Mouse (Mus musculus): ENCODE results near the gene Slc24a1. TPM values are rescaled to one million over a fixed set of nuclear protein-coding genes. Genes with fewer than 3 reads are reported as not detected.

The Slc24a1 gene
- total RNA-seq, 2 experiments from 2014 or later: 0.07 to 0.16 TPM

- no peak for DNase-seq (ENCODE audit: low spot score in 2 of 2)
Observed at GRCm38 (mm10) chr9:64938535-64938934, 12.9 kb downstream of the Slc24a1 start.

GRCm38 (mm10) chr9:64937491-64937890 is 13.9 kb downstream of the Slc24a1 start:
- DNase-seq (ENCODE audit: low spot score in 2 of 2): no peak

GRCm38 (mm10) chr9:64936508-64936907 is 14.9 kb downstream of the Slc24a1 start:
- DNase-seq (ENCODE audit: low spot score in 2 of 2): peak; percentile 66 to 79

GRCm38 (mm10) chr9:64934015-64934754 is 17.2 kb downstream of the Slc24a1 start:
- no peak for DNase-seq (ENCODE audit: low spot score in 2 of 2)

- no peak for DNase-seq (ENCODE audit: low spot score in 2 of 2)
Observed at GRCm38 (mm10) chr9:64931751-64932610, 19.4 kb downstream of the Slc24a1 start.

DNA sequence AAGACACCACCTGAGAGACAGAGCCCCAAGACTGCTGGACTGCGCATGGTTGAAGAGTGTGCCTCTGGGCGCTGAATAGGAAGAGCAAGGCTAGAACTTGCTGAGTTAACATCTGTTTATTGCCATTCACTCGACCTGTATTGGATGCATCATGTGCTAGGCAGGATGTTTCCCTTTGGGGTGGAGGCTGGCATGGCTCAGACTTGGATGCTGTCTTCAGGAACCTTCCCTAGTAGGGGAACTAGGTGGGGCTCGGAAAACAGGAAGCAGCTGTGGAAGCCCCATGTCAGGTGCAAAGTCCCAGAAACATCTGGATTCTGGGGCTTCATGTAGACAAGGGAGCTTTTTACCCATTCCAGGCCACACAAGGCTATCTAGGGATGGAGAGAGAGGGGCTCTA is 21.2 kb downstream of the Slc24a1 start:
- no peak for DNase-seq (ENCODE audit: low spot score in 2 of 2)

DNA sequence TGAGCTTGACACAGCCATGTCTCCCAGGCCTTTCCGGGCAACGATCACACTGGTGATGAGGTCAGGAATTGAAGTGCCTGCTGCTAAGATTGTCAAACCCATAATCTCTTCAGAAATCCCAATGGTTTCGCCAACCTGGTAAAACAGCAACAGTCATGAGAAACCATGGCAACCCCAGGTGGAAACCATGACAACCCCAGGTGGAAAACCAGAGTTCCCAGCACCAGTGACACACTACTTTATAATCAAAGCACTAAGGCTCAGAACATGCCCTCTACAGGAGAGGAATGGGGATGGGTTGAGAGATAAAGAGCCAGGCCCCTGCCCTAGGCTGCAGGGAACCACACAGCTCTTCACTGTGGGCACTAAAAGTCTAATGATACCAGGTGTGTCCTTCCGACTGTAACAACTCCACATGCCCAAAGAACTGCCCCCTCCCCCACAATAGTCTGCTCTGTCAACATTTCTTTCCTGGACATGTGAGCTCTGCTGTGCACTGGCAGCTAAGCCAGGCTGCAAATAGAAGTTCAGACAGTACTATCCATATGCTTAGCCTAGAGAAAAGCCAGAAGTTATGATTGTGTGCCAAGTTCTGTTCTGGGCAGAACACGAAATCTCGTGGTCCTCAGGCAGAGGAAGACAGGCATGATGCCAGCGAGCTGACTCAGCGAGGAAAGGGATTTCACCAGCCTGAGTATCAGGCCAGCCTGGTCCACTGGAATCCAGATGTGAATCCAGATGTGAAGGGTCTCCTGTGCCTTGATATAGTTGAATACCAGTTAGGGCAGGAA is 25.0 kb downstream of the Slc24a1 start:
- DNase-seq (ENCODE audit: low spot score in 2 of 2): peak; percentile 86 to 89

DNA sequence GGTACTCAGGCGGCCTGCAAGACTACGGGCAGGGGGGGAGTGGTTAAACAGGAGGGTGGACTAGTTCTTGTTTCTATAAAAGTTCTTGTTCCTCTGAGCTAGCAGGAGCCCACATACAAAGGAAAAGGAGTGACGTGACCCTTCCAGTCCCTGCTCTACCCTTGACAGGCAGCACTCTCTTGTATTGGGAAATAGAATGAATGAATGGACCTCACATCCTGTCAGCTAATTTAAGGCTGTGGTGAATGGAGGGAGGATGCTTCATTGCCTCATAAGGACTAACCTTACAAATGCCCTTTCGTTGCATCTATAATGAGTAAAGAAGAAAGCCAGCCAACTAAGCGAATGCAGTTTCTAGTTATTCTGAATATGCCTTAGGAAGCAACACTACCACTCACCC is 25.6 kb downstream of the Slc24a1 start:
- DNase-seq (ENCODE audit: low spot score in 2 of 2): no peak

DNA sequence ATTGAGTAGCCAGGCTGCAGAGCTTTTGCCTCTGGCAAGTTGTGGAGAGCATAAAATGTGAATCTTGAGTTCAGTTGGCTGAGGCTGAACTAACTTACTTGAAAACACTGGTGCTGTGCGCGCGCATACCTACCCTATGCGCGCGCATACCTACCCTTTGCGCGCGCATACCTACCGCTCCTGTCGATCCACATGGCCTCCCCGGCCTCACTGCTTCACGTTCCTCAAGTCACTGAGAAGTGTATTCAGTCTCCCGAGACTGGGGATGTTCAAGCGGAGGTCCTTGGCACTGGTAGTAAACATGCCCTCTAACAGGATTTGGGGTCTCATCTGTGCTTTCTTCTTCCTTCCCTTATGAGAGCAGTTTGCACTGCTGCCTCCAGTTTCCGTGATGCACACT is 32.8 kb downstream of the Slc24a1 start:
- no peak for DNase-seq (ENCODE audit: low spot score in 2 of 2)

DNA sequence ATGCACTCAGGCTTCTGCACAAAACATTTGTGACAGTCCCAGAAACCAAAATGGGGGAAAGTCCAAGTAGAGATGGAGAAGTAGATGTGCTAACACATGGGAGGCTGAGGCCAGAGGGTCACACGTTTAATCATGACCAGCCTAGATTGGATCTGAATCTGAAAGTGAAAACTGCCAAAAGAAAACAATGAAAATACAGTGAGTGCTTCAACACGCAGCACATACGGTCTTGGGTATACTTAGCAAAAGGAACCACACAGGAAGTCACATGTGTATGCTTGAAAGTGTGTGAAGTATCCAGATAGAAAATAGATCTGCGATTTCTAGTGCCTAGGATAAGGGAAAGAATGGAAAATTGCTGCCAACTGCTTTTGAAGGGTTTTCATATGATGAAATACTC is 36.8 kb downstream of the Slc24a1 start:
- DNase-seq (ENCODE audit: low spot score in 2 of 2): no peak

DNA sequence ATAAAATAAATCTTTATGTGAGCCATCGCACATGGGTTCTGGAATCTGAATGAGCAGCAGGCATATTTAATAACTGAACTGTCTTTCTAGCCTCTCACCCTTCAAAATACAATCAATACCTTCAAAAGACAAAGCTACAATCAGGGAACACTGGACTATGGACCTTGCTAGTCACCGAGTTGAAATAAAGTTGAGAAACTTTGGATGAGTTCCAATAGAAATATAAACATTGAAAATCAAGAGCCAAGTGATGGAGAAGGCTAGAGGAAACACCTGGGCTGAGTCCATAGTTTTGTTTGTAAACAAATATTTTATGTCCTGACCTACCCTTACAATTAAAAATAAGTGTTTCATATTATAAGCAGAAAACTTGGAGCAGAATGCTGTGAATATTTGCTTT is 37.4 kb downstream of the Slc24a1 start:
- no peak for DNase-seq (ENCODE audit: low spot score in 2 of 2)

GRCm38 (mm10) chr9:64913406-64913805 is 38.0 kb downstream of the Slc24a1 start:
- DNase-seq (ENCODE audit: low spot score in 2 of 2): no peak

DNA sequence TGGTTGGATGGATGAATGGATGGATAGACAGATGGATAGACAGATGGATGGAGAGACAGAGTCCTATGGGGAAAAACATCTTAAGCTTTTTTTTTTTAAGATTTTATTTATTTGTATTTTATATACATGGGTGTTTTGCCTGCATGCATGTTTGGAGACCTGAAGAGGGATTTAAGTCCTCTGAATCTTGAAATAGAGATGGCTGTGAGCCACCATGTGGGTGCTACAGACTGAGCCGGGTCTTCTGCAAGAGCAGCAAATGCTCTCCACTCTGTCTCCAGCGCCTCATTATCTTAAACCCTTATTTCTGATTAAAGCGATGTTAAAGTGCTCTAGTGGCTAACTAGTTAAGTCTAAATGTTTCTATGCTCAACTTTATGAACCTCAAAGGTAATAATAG is 44.0 kb downstream of the Slc24a1 start:
- DNase-seq (ENCODE audit: low spot score in 2 of 2): no peak

DNA sequence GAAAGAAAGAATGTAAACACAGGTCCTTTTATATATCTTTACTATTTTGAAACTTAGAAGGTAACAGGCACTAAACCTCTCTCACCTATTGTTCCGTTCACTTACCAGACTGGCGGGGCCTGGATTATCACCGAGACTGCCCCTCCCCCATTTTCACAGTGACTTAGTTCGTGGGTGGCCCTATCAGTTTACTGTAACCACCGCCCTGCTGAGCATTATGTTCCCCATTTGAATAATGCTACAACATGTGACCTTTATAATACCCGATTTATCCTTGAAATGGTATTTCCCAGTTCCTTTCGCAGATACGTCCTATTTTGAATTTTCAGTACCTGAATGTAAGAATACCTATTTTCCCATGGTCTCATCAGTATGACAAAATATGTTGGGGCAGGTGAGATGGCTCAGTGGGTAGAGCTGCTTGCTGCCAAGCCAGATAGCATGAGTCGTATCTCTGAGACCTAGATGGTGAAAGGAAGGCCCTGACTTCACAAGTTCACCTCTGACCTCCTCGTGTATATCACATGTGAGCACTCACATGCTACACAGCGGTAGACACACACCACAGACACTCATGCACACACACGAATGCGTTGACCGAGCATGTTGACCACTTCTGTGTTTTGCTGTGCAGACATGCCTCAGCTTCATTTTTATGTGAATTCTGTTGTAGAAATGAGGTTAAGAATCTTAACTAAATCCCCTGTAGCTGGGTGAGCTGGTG is 46.3 kb downstream of the Slc24a1 start:
- DNase-seq (ENCODE audit: low spot score in 2 of 2): no peak

- peak; percentile 63 to 72 for DNase-seq (ENCODE audit: low spot score in 2 of 2)
Observed at GRCm38 (mm10) chr9:64903386-64903785, 48.0 kb downstream of the Slc24a1 start.

GRCm38 (mm10) chr9:64902866-64903265 is 48.5 kb downstream of the Slc24a1 start:
- no peak for DNase-seq (ENCODE audit: low spot score in 2 of 2)

DNA sequence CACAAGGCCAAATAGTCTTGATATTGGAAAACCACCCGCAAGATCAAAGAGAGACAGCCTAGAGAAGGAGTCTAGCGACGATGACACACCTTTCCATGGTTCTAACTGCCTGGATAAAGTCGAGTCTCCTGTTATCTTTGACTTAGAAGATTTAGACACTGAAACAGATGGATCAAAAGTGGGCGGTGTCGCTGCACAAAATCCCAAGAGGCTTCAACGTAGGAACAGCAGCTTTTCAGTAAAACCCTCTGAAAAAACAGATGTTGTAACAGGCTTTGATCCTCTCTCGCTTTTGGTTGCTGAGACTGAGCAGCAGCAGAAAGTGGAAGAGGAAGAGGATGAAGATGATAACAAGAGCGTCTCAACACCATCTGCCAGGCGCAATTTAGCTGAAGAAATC is 54.8 kb downstream of the Slc24a1 start:
- DNase-seq (ENCODE audit: low spot score in 2 of 2): peak in 1 of 2 experiments; percentile 28

DNA sequence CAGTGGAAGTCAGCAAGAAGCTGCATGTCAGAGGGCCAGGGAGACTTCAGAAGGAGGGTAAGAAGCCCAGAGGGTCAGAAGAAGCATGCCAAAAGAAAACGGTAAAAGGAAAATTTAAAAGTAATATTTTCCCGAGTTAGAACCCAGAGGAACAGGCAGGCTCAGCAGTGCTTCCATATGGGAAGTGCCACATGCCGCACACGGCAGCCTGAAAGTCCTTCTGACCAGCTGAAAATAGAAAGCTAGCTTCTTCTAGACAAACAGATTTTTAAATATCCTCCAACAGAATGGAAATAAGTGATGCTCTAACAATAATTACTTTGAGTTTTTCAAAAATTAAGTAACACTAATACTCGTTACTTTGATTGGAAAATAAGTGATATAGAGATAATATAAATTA is 65.4 kb downstream of the Slc24a1 start:
- DNase-seq (ENCODE audit: low spot score in 2 of 2): no peak

All from left cerebral cortex, adult 18-20 months (tissue).